In genomic region chr4:136828664-136829569, GRCm38 (mm10) we compare ENCODE assay signal across 11 mouse cellular contexts. TPM values are rescaled to one million over a fixed set of nuclear protein-coding genes. Genes with fewer than 3 reads are reported as not detected.
A peak's percentile ranks its signal among the peaks of the same experiment; 100 is the strongest.
DNase-seq lines count a peak whose midpoint lies in the region; ATAC-seq lines count a peak whose summit lies in the region.
"Had no signal": no experiment of that assay in that cellular context is flagged by ENCODE, and none has a peak within 500 bp of the region (broad histone marks: within the 10 kb centered on the region; RNA-seq: fewer than 3 reads in every experiment).

No protein-coding gene starts in this region.

- peaks cover 74% of the 10 kb centered on the region for H3K27me3 ChIP-seq in heart, embryonic 12.5 days (replicated peaks)
- H3K27me3 ChIP-seq in midbrain, embryonic 14.5 days (ENCODE audit: control insufficient read depth, insufficient read depth, low read length) = no peaks in the 10 kb centered on the region
- H3K27me3 ChIP-seq in midbrain, embryonic 15.5 days (replicated peaks) = no peaks in the 10 kb centered on the region
- H3K27me3 ChIP-seq in forebrain, embryonic 15.5 days = no peaks in the 10 kb centered on the region
- H3K27me3 ChIP-seq in stomach, embryonic 15.5 days (replicated peaks) = no peaks in the 10 kb centered on the region

- ATAC-seq in heart, embryonic 12.5 days (ENCODE audit: insufficient number of reproducible peaks, low FRiP score) = no peak
- ATAC-seq in midbrain, embryonic 14.5 days (ENCODE audit: low FRiP score, low TSS enrichment) = no peak
- ATAC-seq in midbrain, embryonic 15.5 days (replicated peaks) = no peak
- ATAC-seq in forebrain, embryonic 15.5 days (replicated peaks) = no peak
- no peak for ATAC-seq in stomach, embryonic 15.5 days (ENCODE audit: insufficient read depth, low FRiP score, low read depth)
- no peak for ATAC-seq in granulocyte monocyte progenitor cell, adult 5-6 weeks (replicated peaks; ENCODE audit: poor library complexity, severe bottlenecking)

- peaks cover 32% of the 10 kb centered on the region for H3K4me1 ChIP-seq in heart, embryonic 12.5 days (replicated peaks)
- peaks cover 68% of the 10 kb centered on the region for H3K4me1 ChIP-seq in midbrain, embryonic 14.5 days (ENCODE audit: control insufficient read depth, insufficient read depth, low read length)
- H3K4me1 ChIP-seq in midbrain, embryonic 15.5 days = peaks cover 73% of the 10 kb centered on the region
- peaks cover 66% of the 10 kb centered on the region for H3K4me1 ChIP-seq in forebrain, embryonic 15.5 days
- H3K4me1 ChIP-seq in stomach, embryonic 15.5 days = peaks cover 50% of the 10 kb centered on the region

- H3K4me2 ChIP-seq in heart, embryonic 12.5 days = no peak overlapping the region
- peak overlapping the region; percentile 33 for H3K4me2 ChIP-seq in midbrain, embryonic 14.5 days (ENCODE audit: low read length)
- no peak overlapping the region for H3K4me2 ChIP-seq in midbrain, embryonic 15.5 days
- no peak overlapping the region for H3K4me2 ChIP-seq in forebrain, embryonic 15.5 days (replicated peaks)
- H3K4me2 ChIP-seq in stomach, embryonic 15.5 days = no peak overlapping the region

- no peak overlapping the region for H3K4me3 ChIP-seq in heart, embryonic 12.5 days
- no peak overlapping the region for H3K4me3 ChIP-seq in midbrain, embryonic 14.5 days (replicated peaks; ENCODE audit: low read depth, low read length)
- no peak overlapping the region for H3K4me3 ChIP-seq in midbrain, embryonic 15.5 days
- no peak overlapping the region for H3K4me3 ChIP-seq in forebrain, embryonic 15.5 days
- H3K4me3 ChIP-seq in stomach, embryonic 15.5 days (replicated peaks) = no peak overlapping the region
- H3K4me3 ChIP-seq: heart, embryonic 10.5 days; myocyte had no signal

- H3K9me3 ChIP-seq in heart, embryonic 12.5 days (replicated peaks) = no peaks in the 10 kb centered on the region
- no peaks in the 10 kb centered on the region for H3K9me3 ChIP-seq in midbrain, embryonic 14.5 days (ENCODE audit: control insufficient read depth, low read length)
- H3K9me3 ChIP-seq in midbrain, embryonic 15.5 days = no peaks in the 10 kb centered on the region
- H3K9me3 ChIP-seq in forebrain, embryonic 15.5 days = no peaks in the 10 kb centered on the region
- no peaks in the 10 kb centered on the region for H3K9me3 ChIP-seq in stomach, embryonic 15.5 days
- H3K9me3 ChIP-seq: heart, embryonic 10.5 days had no signal

- no peak for DNase-seq in heart, adult 11 months
- DNase-seq in midbrain, embryonic 14.5 days = no peak
- DNase-seq: lung, postnatal 10 days; retina, postnatal 1 day had no signal

- H3K36me3 ChIP-seq in heart, embryonic 12.5 days = no peaks in the 10 kb centered on the region
- peaks cover 12% of the 10 kb centered on the region; the same call in 1 of the 2 replicates for H3K36me3 ChIP-seq in midbrain, embryonic 14.5 days (ENCODE audit: control insufficient read depth, insufficient read depth, low read length)
- H3K36me3 ChIP-seq in midbrain, embryonic 15.5 days (replicated peaks) = no peaks in the 10 kb centered on the region
- no peaks in the 10 kb centered on the region for H3K36me3 ChIP-seq in forebrain, embryonic 15.5 days
- no peaks in the 10 kb centered on the region for H3K36me3 ChIP-seq in stomach, embryonic 15.5 days
- H3K36me3 ChIP-seq: heart, embryonic 10.5 days had no signal

- 0 out of 2 replicates have a peak overlapping the region, but pooled peaks have one; percentile 20 for H3K9ac ChIP-seq in heart, embryonic 12.5 days
- H3K9ac ChIP-seq in midbrain, embryonic 14.5 days (replicated peaks; ENCODE audit: low read length) = no peak overlapping the region
- no peak overlapping the region for H3K9ac ChIP-seq in midbrain, embryonic 15.5 days
- 0 out of 2 replicates have a peak overlapping the region, but pooled peaks have one; percentile 2 for H3K9ac ChIP-seq in forebrain, embryonic 15.5 days (replicated peaks)
- no peak overlapping the region for H3K9ac ChIP-seq in stomach, embryonic 15.5 days

- H3K27ac ChIP-seq in heart, embryonic 12.5 days (ENCODE audit: poor library complexity, severe bottlenecking) = no peak overlapping the region
- no peak overlapping the region for H3K27ac ChIP-seq in midbrain, embryonic 14.5 days (replicated peaks; ENCODE audit: low read depth, low read length)
- no peak overlapping the region for H3K27ac ChIP-seq in midbrain, embryonic 15.5 days
- H3K27ac ChIP-seq in forebrain, embryonic 15.5 days (replicated peaks) = no peak overlapping the region
- H3K27ac ChIP-seq in stomach, embryonic 15.5 days = peak overlapping the region; percentile 66
- H3K27ac ChIP-seq: heart, embryonic 10.5 days had no signal

- 31% methylated on average over 11 of the region's 11 CpGs for WGBS in heart, embryonic 12.5 days
- 50% methylated on average over 11 of the region's 11 CpGs for WGBS in midbrain, embryonic 14.5 days
- 51% methylated on average over 11 of the region's 11 CpGs for WGBS in midbrain, embryonic 15.5 days
- WGBS in forebrain, embryonic 15.5 days = 53% methylated on average over 11 of the region's 11 CpGs
- 35% methylated on average over 11 of the region's 11 CpGs for WGBS in stomach, embryonic 15.5 days

RNA-seq across cellular contexts. Expression of gene Ephb2, which starts 6.9 kb away (rescaled TPM):
- polyA plus RNA-seq in heart, embryonic 12.5 days (2016; fragmentation: Nextera tagmentation; extraction: Ambion mirVana) = 1.5 and 2.1 TPM in 2 replicates
- 27.6 and 32.8 TPM in 2 replicates for polyA plus RNA-seq in midbrain, embryonic 14.5 days (2014; fragmentation: Nextera tagmentation; extraction: Ambion mirVana)
- 31.0 and 31.7 TPM in 2 replicates for polyA plus RNA-seq in midbrain, embryonic 15.5 days (2015; fragmentation: Nextera tagmentation; extraction: Ambion mirVana)
- polyA plus RNA-seq in forebrain, embryonic 15.5 days (2015; fragmentation: Nextera tagmentation; extraction: Ambion mirVana) = 18.9 and 20.4 TPM in 2 replicates
- polyA plus RNA-seq in stomach, embryonic 15.5 days (2015; fragmentation: Nextera tagmentation; extraction: Ambion mirVana) = 8.6 and 10.6 TPM in 2 replicates
- 0.47 and 2.6 TPM in 2 replicates for total RNA-seq in granulocyte monocyte progenitor cell, adult 5-6 weeks (2014; fragmentation: Nextera tagmentation)
- total RNA-seq in granulocyte monocyte progenitor cell, adult 5-6 weeks (2017) = 0.39 and 0.57 TPM in 2 replicates

RNA-seq across cellular contexts. Expression of gene C1qb, which starts 57.1 kb away (rescaled TPM):
- polyA plus RNA-seq in heart, embryonic 12.5 days (2016; fragmentation: Nextera tagmentation; extraction: Ambion mirVana) = 18.8 and 19.3 TPM in 2 replicates
- 19.1 and 40.0 TPM in 2 replicates for polyA plus RNA-seq in midbrain, embryonic 14.5 days (2014; fragmentation: Nextera tagmentation; extraction: Ambion mirVana)
- 39.7 and 49.0 TPM in 2 replicates for polyA plus RNA-seq in midbrain, embryonic 15.5 days (2015; fragmentation: Nextera tagmentation; extraction: Ambion mirVana)
- polyA plus RNA-seq in forebrain, embryonic 15.5 days (2015; fragmentation: Nextera tagmentation; extraction: Ambion mirVana) = 28.2 and 30.5 TPM in 2 replicates
- polyA plus RNA-seq in stomach, embryonic 15.5 days (2015; fragmentation: Nextera tagmentation; extraction: Ambion mirVana) = 62.4 and 62.8 TPM in 2 replicates
- 1.3 TPM in 1 of 2 replicates, not detected in the other for total RNA-seq in granulocyte monocyte progenitor cell, adult 5-6 weeks (2014; fragmentation: Nextera tagmentation)
- total RNA-seq in granulocyte monocyte progenitor cell, adult 5-6 weeks (2017) = 0.52 and 1.1 TPM in 2 replicates
- polyA plus RNA-seq: myocyte had no signal

Comparison
In these comparisons a context has a peak if more than half of its experiments do, and no peak if none do; other contexts are left out.
1. H3K9ac ChIP-seq: peak in heart, embryonic 12.5 days (single experiment) and forebrain, embryonic 15.5 days (single experiment); none in midbrain, embryonic 14.5 days (single experiment), midbrain, embryonic 15.5 days (single experiment) and stomach, embryonic 15.5 days (single experiment).